Mouse (Mus musculus): Measurements from ENCODE around the gene Rtkn2.

GRCm38 (mm10) chr10:68044864-68045263, 65.5 kb downstream of the Rtkn2 start:
- TF ChIP-seq CTCF (IDR thresholded peaks at IDR 0.05; ENCODE audit: low read depth) (no peak), EP300 (IDR thresholded peaks at IDR 0.05; ENCODE audit: low read depth) (no peak)

All from heart, postnatal 0 days (tissue).